Mouse (Mus musculus): ENCODE data around the gene 2210017I01Rik.

Gene 2210017I01Rik

GRCm38 (mm10) chr3:92607392-92607791, at the start of gene 2210017I01Rik:
Gene 2210017I01Rik (minus strand): TSS chr3:92607492.
- DNase-seq (ENCODE audit: low spot score in 2 of 2): no peak

- no peak for DNase-seq (ENCODE audit: low spot score in 2 of 2)
These were observed 49.5 kb upstream of the 2210017I01Rik start, which contains the start of gene Lce1b for GRCm38 (mm10) chr3:92656826-92657225. Gene Lce1b (minus strand): TSS chr3:92656926.

GRCm38 (mm10) chr3:92648207-92648606, 40.9 kb upstream of the 2210017I01Rik start, which contains the start of gene Lce1a1:
Gene Lce1a1 (minus strand): TSS chr3:92648307.
- DNase-seq (ENCODE audit: low spot score in 2 of 2): no peak

GRCm38 (mm10) chr3:92639854-92640253, 32.6 kb upstream of the 2210017I01Rik start:
- DNase-seq (ENCODE audit: low spot score in 2 of 2): no peak

- DNase-seq (ENCODE audit: low spot score in 2 of 2): no peak
These were observed 31.3 kb upstream of the 2210017I01Rik start for GRCm38 (mm10) chr3:92638653-92638991.

- no peak for DNase-seq (ENCODE audit: low spot score in 2 of 2)
These were observed 30.7 kb upstream of the 2210017I01Rik start for GRCm38 (mm10) chr3:92637745-92638652.

- no peak for DNase-seq (ENCODE audit: low spot score in 2 of 2)
These were observed 14.3 kb upstream of the 2210017I01Rik start, which contains the start of gene Lce6a for GRCm38 (mm10) chr3:92621560-92621959. Gene Lce6a (minus strand): TSS chr3:92621660.

GRCm38 (mm10) chr3:92609804-92610203, 2.5 kb upstream of the 2210017I01Rik start:
- no peak for DNase-seq (ENCODE audit: low spot score in 2 of 2)

- no peak for DNase-seq (ENCODE audit: low spot score in 2 of 2)
These were observed 5.1 kb downstream of the 2210017I01Rik start for GRCm38 (mm10) chr3:92602169-92602568.

GRCm38 (mm10) chr3:92600456-92600855, 6.8 kb downstream of the 2210017I01Rik start:
- no peak for DNase-seq (ENCODE audit: low spot score in 2 of 2)

- no peak for DNase-seq (ENCODE audit: low spot score in 2 of 2)
These were observed 7.3 kb downstream of the 2210017I01Rik start for GRCm38 (mm10) chr3:92599973-92600372.

GRCm38 (mm10) chr3:92598429-92598828, 8.9 kb downstream of the 2210017I01Rik start:
- DNase-seq (ENCODE audit: low spot score in 2 of 2): no peak

GRCm38 (mm10) chr3:92588858-92589257, 18.4 kb downstream of the 2210017I01Rik start, which contains the start of gene Smcp:
Gene Smcp (minus strand): TSS chr3:92588997.
- DNase-seq (ENCODE audit: low spot score in 2 of 2): no peak

- DNase-seq (ENCODE audit: low spot score in 2 of 2): no peak
These were observed 20.1 kb downstream of the 2210017I01Rik start for GRCm38 (mm10) chr3:92587190-92587589.

- DNase-seq (ENCODE audit: low spot score in 2 of 2): no peak
These were observed 22.2 kb downstream of the 2210017I01Rik start for GRCm38 (mm10) chr3:92585055-92585454.

GRCm38 (mm10) chr3:92583164-92583826, 24.0 kb downstream of the 2210017I01Rik start:
- no peak for DNase-seq (ENCODE audit: low spot score in 2 of 2)

GRCm38 (mm10) chr3:92579508-92579907, 27.8 kb downstream of the 2210017I01Rik start:
- DNase-seq (ENCODE audit: low spot score in 2 of 2): no peak

- DNase-seq (ENCODE audit: low spot score in 2 of 2): no peak
These were observed 28.5 kb downstream of the 2210017I01Rik start for GRCm38 (mm10) chr3:92578652-92579413.

GRCm38 (mm10) chr3:92573449-92574041, 33.7 kb downstream of the 2210017I01Rik start, which contains the start of gene Ivl:
Gene Ivl (minus strand): TSS chr3:92573735.
- DNase-seq (ENCODE audit: low spot score in 2 of 2): no peak

- no peak for DNase-seq (ENCODE audit: low spot score in 2 of 2)
These were observed 34.7 kb downstream of the 2210017I01Rik start for GRCm38 (mm10) chr3:92572514-92573155.

GRCm38 (mm10) chr3:92568752-92569151, 38.5 kb downstream of the 2210017I01Rik start:
- no peak for DNase-seq (ENCODE audit: low spot score in 2 of 2)
